Mouse (Mus musculus) hematopoietic stem cell, adult 5-6 weeks (primary cell): Measurements from ENCODE around the gene Pah. TPM values are rescaled to one million over a fixed set of nuclear protein-coding genes. Genes with fewer than 3 reads are reported as not detected.

ENCODE experiments used
- ATAC-seq, 2 experiments: fragments of 125-278 bp in 1 of 2; replicated peaks in 1 of 2; 2 replicates each; pipeline ENCODE4 v1.8.0; 2016 to 2017; ENCODE audit warnings: inconsistent platforms in 2 of 2, mild to moderate bottlenecking in 2 of 2, moderate number of reproducible peaks in 2 of 2, low read depth in 1 of 2, moderate TSS enrichment in 1 of 2; ENCODE audit not compliant: low FRiP score in 2 of 2, poor library complexity in 2 of 2, severe bottlenecking in 2 of 2, insufficient read depth in 1 of 2, low TSS enrichment in 1 of 2
- total RNA-seq: library from RNA; stranded (forward); fragments of 172-1452, 232-1000 nt; gene quantifications from 2 replicates; pipeline ENCODE4 v1.2.3, GENCODE M21; 2017

Gene Pah
- total RNA-seq, 1 experiment from 2014 or later = not detected

DNA sequence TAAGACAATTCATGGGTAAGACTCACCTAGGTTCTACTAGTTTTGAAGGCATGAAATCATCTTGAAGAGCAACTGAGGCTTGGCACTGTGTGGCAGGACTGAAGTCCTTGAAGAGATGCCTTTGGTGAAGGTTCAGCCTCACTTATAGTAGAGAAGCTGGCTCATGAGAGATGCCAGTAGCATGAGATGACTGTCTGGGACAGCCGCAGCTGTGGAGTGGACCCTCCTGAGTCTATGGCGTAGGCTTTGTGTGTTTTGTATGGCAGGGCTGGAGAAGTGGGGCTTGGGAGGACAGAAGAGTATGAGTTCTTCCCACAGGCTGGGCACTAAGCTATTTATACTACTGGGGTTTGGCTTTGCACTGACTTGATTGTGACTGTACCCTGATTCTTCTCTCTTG is 24.5 kb upstream of the Pah start:
- ATAC-seq = no peak

DNA sequence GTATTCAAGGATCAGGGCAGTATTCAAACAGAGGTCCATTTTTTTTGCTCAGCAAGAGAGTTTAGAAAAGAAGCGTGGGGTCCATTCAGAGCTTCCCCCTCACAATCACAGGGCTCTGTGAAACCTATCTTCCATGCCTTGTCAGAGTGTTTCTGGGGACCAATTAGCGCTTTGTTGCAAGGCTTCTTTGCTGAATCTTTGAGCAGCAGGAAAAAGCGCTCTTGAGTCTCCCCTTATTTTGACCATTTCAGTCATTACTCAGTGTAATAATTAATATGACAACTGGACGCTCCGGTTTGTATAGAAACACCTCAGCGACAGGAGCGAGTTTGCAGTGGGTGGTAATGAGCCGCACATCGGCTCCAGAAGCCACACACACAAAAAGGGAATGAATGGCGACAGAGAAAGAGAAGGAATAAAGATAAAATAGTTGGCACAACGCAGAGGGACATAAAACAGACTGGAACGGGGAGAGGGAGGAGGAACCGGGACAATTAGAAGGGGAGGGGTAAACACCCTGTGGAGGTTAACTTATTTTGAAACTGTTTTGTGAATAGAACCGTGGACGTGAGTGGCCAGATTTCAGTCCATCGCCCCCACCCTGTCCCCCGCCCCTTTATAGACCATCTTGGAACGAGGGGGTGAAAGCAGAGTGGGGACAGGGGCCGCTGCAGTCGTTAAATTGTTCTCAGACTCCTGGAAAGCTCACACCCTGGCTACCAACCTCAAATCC is 20.5 kb upstream of the Pah start:
- no peak for ATAC-seq

GRCm38 (mm10) chr10:87501659-87502042 is 19.9 kb upstream of the Pah start:
- no peak for ATAC-seq

- ATAC-seq = no peak
These were observed 19.3 kb upstream of the Pah start for GRCm38 (mm10) chr10:87502283-87502682.

DNA sequence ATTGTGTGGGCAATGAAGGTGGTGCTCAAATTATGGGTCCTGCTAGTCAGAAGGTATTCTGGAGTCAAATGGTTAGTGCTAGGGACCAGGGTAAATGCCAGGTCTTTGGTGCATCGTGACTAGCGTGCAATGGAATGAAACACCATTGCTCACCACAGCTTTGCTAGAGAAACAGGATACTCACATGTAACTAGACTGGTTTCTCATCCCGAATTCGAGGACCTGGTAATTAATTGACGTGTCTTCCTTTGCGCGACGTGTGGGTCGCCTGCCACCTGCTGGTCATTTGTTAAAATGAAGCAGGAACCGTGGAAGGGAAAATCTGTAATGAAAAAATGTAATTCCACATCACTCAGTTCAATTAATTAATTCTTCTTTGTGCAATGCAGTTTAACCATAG is 17.6 kb upstream of the Pah start:
- ATAC-seq = peak; percentile 49 to 56; a peak in 3 of 4 replicates

- no peak for ATAC-seq
These were observed 13.0 kb upstream of the Pah start for GRCm38 (mm10) chr10:87508581-87508980.

- ATAC-seq = peak in 1 of 2 experiments; percentile 32; a peak in 2 of 4 replicates
These were observed 8.5 kb upstream of the Pah start for GRCm38 (mm10) chr10:87513052-87513451.

DNA sequence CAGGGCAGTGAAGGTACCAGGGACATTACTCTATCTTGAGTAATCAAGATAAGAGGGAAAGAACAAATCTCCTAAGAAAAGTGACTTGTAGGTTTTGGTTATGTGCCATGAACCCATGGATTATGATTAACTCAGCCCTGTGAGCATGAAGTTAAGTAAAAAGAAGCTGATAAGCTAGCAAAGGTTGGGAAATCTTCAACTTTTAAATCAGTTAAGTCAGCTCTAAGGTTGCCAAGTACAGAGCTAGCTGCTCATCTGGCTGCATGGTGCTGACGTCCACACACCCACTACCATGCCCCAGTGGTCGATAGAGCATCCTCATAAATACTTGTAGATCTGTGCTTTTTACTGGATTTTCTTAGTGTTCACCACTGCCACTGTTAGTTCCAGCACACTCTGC is 3.0 kb upstream of the Pah start:
- ATAC-seq = no peak

- no peak for ATAC-seq
These were observed 1.0 kb upstream of the Pah start for GRCm38 (mm10) chr10:87520401-87521116.

- no peak for ATAC-seq
These were observed 12.6 kb downstream of the Pah start for GRCm38 (mm10) chr10:87534172-87534571.

DNA sequence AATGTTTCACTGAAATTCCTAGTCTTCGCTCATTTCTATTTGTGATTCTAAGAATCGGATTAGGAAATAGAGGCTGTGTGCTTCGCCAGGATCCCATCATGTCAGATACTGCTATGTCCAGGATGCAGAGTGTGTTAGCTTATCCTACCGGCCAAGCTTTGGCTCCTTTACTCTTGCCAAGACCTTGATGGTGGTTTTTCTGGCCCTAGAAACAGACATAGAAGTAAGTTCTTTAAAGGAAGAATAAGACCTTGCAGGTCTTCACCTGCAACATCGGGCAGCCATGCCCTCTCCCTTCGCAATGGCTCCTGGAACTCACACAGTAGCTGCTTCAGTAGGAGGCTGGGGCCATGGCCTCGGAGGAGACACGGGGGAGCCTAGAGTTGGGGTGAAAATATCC is 24.2 kb downstream of the Pah start:
- ATAC-seq = no peak

- no peak for ATAC-seq
These were observed 25.0 kb downstream of the Pah start for GRCm38 (mm10) chr10:87546299-87547234.

DNA sequence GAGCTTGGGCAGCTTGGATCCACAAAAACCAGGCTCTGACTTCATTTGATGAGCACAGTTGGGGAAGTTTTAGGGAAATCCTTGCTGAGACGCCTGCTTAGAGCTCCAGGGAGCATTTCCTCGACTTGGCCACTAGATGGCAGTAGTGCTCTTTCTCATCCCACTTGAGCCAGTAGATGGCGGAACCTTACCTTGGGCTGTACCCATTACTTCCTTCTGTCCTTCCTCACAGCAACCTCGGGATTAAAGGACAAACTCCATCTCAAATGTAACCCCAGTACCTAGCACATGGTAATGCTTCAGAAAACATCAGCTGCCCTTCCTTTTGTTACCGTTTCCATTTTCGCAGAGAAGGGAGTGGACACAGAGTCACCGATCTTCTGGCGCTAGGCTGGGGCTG is 31.1 kb downstream of the Pah start:
- peak; percentile 90 to 91 for ATAC-seq

GRCm38 (mm10) chr10:87556441-87556840 is 34.8 kb downstream of the Pah start:
- ATAC-seq = no peak

DNA sequence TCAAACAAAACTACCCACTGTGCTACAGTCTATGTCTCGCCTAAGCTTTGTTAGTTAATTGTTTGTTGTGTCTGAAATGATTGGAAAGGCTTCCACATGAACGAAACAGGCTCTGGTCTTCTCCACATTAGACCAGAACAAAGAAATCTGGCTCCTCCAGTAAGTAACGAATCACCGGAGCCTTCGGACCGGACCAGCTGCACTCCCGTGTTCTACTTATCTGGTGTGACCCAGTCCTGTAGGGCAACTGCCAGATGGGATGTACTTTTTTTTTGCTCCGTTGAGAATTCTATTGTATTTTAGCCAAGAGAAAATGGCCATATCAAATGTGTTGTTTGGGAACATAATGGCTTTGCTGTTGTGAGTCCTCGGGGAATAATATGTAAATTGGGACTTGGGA is 42.2 kb downstream of the Pah start:
- no peak for ATAC-seq

DNA sequence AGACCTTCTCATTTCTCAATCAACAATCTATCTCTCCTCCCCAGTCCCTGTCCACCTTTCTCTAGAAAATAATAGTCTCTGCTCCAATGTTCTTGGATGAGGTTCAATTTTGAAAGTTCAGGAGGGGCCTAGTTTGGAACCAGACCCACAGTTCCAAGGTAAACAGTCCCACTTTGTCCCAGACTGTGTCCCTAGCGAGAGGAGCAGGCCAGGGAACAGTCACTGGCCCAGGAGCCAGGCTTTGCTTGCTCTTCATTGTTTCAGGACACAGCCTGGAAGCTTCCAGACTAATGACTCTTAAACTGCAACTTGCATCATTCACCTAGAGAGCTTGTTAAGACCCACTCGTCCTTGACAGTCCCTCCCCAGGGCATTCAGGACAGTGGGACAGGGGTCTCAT is 44.1 kb downstream of the Pah start:
- no peak for ATAC-seq

- no peak for ATAC-seq
These were observed 50.9 kb downstream of the Pah start for GRCm38 (mm10) chr10:87572500-87572899.

DNA sequence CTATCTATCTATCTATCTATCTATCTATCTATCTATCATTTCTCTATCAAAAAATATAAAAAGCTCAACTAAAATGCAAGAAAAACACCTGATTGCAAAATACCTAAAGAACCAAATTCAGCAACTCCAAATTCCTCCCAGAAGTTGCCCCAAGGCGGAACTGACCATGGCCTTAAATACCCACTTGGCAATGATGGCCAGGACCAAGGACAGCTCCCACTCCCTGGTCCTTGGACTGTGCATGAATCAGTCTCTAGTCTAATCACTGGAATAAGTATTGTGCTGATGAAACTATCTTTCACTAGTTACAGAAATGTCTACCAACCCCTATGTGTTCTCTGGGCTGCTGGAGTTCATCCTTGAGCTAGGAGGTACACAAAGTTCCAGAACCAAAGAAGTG is 65.1 kb downstream of the Pah start:
- no peak for ATAC-seq
